Mouse (Mus musculus) heart, adult 18-20 months (tissue): ENCODE measurements at regions not wholly inside any gene's neighbourhood (a gene's known extent, or its start where the extent isn't known, plus 50 kb on each side); places are given as distances from the start of the nearest gene placed in this dataset.

Experiments
- DNase-seq, 2 experiments: peaks; one replicate each; pipeline ENCODE4 v3.0.0; 2021 to 2022; ENCODE audit warnings: mixed read lengths in 1 of 2

DNA sequence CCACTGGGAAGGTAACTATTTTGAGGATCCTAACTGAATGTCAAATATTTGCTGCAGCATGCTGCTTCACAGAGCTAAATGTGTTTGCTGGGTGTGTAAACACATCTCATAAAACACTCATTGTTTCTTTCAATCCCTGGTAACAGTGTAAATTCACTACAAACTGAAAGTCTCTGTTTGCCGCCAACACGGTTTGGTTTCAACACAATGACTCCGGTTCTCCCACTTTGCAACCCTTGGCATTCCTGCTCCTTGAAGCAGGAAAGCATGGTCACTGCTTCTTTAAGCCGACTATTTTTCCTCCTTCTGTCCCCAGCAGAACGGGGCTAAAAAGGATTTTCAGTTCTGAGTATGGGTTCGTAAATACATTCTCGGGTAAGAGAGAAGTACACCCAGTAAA, 328.3 kb downstream of the Klf6 start:
- DNase-seq = no peak

DNA sequence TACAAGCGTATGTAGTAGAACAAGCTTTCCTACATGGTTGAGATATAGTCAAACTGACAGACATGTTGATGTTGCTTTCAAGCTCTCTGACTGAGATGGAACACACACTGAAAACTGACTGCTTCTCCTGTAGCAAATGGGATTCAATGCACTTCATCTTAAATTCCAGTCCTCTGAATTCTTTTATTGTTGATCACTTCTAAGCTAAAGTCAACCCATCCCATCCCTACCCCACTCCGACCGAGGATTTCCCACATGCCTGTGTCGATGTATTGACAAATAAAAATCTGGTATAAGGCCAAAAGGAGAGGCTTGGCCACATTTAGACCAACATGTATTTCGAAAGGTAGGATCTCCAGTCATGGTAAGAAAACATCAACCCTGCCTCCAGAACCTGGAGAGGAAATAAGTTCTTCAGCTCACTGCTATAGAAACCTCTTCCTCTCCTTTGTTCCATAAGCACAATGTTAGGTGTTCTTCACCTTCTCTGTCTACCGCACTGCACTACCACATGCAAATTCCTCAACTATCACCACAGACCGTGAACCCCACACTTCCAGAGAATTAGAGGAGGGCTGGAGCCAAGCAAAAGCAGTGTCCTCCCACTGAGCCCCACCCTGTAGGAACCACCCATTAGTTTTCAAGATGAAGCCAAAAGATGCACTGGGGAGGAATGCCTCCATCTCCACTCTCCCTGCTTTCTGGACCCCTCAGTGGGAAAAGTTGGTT, 330.1 kb downstream of the Klf6 start:
- DNase-seq = peak in 1 of 2 experiments; percentile 5

GRCm38 (mm10) chr13:6191915-6192295, 330.6 kb downstream of the Klf6 start:
- DNase-seq = peak; percentile 30 to 44

DNA sequence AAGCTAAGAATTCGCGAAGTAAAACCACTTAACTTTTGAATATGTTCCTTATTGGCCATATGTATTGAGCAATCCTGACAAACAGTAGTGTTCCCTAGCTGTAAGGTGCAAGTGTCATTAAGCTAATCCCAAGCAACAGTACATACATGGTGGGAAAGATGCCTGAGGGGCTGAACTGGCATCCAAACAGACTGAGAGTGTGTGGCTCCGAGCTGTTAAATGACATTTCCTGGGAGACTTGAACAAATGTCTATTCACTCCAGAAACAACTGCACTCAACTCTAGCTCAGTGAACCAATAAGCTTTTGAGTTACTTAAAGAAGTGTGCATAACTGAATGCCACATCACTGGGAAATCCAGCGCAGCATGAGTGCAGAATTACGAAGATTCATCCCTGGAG, 335.4 kb downstream of the Klf6 start:
- no peak for DNase-seq

DNA sequence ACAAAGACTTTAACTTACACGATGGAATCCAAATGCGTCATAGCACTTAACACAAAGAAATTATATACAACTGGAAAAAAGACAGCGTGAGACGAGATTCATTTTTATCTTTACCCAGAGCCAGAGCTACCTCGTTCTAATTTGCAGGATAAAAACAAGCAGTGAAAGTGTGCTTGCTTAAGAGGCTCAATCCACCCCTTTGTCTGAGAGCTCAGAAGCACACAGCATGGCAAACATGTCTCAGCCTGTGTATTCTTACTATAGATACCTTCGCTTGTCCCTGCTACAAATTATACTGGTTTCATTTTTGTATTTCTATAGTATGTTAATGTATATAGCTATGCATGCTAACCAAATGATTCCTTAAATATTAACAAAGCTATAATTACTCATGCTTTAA, 337.8 kb downstream of the Klf6 start:
- DNase-seq = no peak

DNA sequence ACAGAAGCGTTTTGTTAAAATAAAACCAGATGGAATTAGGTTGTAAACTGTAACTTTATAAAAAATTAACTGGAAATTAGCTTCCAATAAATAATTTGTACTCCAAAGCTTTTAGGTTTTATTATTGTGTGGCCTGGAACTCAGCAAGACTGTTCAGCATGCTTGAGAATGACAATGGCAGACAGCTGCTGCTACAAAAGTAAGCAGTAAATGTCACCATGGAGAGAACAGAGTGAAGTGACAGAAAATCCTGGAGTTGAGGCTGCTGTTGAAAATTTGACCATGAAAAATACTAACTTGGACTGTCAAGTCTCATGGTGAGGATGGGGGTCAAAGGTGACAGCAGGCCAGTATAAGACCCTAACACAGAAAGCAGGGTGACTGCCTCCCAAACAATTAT, 340.2 kb downstream of the Klf6 start:
- no peak for DNase-seq

DNA sequence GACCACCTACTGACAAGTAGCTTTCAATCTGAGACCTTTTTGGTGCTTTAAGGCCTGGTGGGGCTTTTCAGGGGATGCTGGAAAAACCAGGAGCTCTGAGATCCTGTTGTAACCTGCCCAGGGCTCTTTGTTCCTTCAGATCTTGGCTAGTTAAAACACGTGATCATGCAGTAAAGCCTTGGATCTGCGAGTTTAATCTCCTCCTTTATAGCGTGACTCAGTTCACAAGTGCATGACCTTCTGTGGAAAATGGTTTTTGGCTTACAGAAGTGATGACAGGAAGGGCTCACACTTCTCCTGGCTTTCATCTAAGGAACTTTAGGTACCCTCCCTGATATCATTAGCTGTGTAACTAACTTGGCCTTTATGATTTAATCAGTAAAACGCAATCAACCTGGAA, 343.1 kb upstream of the Pitrm1 start:
- DNase-seq = no peak

GRCm38 (mm10) chr13:6212550-6212949, 335.4 kb upstream of the Pitrm1 start:
- DNase-seq = no peak

DNA sequence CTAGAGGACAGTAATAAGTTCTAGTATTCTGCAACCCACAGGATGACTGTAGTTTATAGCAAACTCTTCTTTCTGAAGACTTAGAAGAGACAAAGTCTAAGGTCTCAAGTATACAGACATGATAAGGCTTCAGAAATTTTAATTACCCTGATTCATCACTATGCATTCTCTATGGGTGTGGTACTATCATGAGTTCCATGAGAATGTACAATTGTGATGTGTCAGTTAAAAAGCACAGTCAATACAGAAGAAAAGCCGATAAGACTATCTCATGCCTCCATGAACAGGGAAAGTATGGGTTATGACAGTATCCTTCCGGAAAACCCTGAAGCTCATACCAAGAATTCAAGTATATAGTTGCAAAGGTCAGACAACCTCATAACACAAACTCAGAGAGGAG, 333.8 kb upstream of the Pitrm1 start:
- DNase-seq = no peak

- DNase-seq = no peak
Measured at GRCm38 (mm10) chr13:6226087-6226643, 321.8 kb upstream of the Pitrm1 start.

DNA sequence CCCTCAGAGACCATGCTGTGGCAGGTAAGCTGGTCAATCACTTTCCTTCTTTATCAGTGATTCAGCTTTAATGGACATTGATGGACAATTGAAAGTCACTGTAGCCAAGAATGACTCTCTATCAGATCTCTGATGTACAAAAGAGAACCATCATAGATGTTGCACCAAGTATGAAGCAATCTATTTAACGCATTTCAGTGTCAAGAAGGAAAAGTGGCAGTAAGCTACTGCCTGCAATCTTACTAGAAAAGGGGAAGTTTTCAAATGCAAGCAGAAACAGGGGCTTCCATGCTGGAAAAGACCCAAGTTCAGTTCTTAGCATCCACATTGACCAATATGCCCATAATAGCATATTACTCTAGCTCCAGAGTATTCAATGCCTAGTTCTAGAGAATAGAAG, 319.7 kb upstream of the Pitrm1 start:
- DNase-seq = no peak

DNA sequence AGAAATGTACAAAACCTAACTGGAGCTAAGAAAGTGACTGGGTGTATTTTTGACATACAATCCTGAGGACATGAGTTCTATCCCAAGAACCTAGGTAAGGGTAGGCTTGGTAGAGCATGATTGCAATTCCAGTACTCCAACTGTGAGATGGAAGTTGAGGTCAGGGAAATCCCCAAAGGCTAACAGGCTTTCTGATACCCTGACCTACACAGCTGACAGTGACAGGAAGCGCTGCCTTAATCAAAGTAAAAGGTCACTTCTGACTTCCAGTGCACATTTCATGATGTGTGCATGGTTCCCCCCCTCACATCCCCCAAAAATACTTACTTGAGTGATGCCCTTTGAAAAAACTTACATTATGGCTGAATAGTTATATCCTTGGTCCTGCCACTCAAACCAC, 312.6 kb upstream of the Pitrm1 start:
- peak in 1 of 2 experiments; percentile 9 for DNase-seq

DNA sequence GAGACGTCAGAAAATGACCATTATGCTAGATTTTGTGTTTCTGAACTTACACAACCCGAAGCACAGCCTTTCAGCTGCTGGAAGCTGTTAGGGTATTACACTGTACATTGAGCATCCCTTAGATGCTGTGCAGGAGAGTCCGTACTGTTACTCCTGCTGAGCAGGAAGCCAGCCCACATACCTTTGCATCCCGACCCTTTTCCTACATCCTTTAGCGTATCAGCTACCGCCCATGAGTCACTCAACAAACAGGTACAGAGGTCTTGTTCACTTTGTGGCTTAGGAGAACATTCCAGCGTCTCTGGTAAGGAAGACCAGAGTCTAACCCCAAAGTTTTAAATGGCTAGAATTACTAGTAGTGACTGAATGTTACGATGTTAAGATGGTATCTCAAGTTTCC, 311.4 kb upstream of the Pitrm1 start:
- DNase-seq = no peak

DNA sequence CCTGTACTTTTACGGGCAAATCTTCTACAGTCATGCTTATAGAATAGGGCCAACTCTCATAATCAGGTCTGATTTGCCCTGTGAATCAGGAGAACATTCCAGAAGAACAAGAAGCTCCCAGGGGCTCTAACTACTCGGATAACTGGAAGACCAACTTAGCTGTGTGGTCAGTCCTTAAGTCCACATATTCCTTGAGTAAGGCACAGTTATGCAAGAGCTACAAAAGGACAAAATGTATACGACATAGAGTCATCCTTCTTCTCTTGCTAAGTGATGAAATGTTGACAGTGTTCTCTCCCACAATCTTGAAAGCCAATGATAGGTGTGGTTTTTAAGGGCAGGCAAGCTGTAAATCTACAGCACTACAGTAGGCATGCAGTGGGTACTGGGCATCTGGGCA, 310.7 kb upstream of the Pitrm1 start:
- no peak for DNase-seq

- DNase-seq = peak in 1 of 2 experiments; percentile 7
Measured at GRCm38 (mm10) chr13:6240855-6241254, 307.1 kb upstream of the Pitrm1 start.

- DNase-seq = no peak
Measured at GRCm38 (mm10) chr13:6241472-6242123, 306.4 kb upstream of the Pitrm1 start.

GRCm38 (mm10) chr13:6250106-6250505, 297.8 kb upstream of the Pitrm1 start:
- DNase-seq = no peak

DNA sequence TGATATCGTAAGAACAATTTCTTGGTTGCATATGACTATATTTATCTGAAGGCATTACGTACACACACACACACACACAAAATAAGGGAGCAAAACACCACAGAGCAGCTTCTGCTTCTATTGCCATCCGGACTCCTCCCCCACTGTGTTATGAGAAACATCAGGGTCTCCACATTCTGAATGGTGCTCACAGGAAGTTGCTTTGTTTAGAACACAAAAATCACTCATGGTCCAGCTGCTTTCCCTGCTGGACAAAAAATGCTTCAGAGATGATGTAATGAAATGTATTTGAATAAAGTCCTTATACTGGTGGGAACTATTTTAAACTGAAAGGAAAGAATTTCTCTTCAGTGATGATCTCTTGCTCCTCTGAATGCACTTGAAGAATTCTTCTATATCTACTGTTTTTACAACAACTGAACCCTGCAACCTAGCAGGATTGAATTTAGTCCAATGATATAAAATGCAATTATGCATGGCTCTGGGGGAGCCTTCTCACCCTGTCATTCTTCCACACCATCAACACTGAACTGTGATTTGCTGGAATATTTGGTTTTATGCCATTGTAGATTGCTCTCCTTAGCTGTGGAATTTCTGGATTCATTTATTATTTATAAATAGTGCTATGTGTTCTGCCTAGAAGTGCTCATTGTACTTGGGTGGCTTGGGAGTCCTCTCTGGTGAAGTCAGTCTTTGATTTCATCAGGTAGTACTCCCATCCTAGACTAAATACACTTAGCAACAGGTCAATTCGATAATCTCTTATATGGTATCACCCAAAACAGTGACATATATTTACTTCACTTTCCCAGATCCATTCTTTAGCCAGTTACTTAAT, 296.7 kb upstream of the Pitrm1 start:
- DNase-seq = peak; percentile 15 to 55

DNA sequence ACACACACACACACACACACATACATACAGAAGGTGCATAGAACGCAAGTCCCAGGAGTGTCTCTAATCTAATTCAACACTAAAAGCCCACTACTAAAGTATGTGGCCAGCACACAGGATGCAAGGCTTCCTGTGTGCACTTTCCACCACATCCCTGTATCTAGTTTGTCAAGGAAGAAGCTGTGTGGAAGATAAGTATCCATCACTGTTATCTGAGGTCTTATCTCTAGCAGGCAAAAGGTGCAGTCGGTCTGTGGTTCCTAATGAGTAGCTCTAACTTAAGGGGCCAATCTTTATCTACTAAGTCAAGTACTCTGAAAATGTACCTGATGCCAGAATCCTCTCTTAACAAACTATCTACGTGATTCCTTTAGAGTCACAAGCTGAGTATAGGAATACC, 295.8 kb upstream of the Pitrm1 start:
- no peak for DNase-seq

- DNase-seq = peak in 1 of 2 experiments; percentile 31
Measured at GRCm38 (mm10) chr13:6255303-6255702, 292.6 kb upstream of the Pitrm1 start.

DNA sequence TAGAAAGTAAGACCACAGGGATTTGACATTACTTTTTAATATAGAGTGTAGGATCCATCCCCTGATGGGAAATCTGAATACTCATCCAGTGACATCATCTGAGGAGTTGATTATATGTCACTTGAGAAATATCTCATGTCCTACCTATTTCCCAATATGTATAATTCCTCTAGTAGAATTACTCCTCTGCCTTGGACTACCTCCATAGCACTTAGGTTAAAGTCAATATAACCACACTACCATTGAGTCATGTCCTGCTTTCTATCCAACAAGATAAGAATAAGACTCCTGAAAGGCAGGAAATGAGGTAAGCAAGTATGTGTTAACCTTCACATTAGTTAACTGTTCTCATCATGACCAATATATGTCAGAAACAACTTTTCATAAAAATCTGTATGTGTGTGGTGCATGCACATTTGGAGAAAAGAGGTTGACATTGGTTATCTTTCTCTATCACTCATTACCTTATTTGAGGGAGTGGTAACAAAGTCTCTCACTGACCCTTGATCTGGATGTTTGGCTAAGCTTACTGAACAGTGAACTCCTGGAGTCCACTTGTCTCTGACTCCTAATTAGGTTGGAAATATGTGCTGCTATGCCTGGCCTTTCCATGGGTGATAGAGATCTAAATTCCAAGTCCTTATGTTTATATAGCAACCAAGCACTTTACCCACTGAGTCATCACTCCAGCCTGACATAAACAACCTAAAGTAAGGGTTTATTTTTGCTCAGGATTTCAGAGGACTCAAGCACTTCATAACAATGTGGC, 292.0 kb upstream of the Pitrm1 start:
- no peak for DNase-seq

DNA sequence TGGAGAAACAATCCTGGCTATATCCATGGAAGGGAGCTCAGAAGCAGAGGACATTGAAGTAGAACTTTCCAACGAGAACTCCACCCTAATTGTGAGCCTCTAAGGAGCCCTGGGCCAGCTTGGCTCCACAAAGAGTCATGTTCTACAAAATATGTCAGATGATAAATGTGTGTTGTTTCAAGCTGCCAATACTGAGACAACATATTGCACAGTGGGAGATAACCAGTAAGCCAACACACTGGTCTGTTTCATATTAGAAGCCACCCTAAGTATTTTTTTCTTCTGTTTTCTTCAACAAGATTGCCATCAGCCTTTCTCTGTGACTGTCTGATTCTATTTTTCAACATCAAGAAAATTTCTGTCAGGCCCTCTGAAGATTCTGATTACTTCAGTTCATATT, 289.5 kb upstream of the Pitrm1 start:
- DNase-seq = no peak
